Mouse (Mus musculus): ENCODE results near the gene Riok1. TPM values are rescaled to one million over a fixed set of nuclear protein-coding genes. Genes with fewer than 3 reads are reported as not detected.
A peak's percentile ranks its signal among the peaks of the same experiment; 100 is the strongest.

Gene Riok1
- polyA plus RNA-seq, 1 experiment from 2014 or later = 33.2 TPM

GRCm38 (mm10) chr13:38089871-38090270 lies 53.1 kb downstream of the Riok1 start:
- no peaks in the 10 kb centered on the region for H3K9me3 ChIP-seq (replicated peaks; ENCODE audit: control insufficient read depth, low read length)
- WGBS (ENCODE audit: insufficient replicate concordance) = 28% methylated on average over 4 of the region's 4 CpGs
- H3K27ac ChIP-seq (ENCODE audit: low read depth, low read length) = no peak overlapping the region
- no peaks in the 10 kb centered on the region for H3K27me3 ChIP-seq (ENCODE audit: control insufficient read depth, insufficient read depth, low read length)
- H3K36me3 ChIP-seq (ENCODE audit: control insufficient read depth, insufficient read depth, low read length) = no peaks in the 10 kb centered on the region
- peaks cover 25% of the 10 kb centered on the region for H3K4me1 ChIP-seq (ENCODE audit: control insufficient read depth, insufficient read depth, low read length)
- no peak overlapping the region for H3K4me2 ChIP-seq
- no peak for ATAC-seq (replicated peaks; ENCODE audit: insufficient number of reproducible peaks, low FRiP score, low TSS enrichment)
- no peak overlapping the region for H3K9ac ChIP-seq (ENCODE audit: low read depth, low read length)
- no peak overlapping the region for H3K4me3 ChIP-seq (ENCODE audit: low read depth, low read length)

- H3K4me1 ChIP-seq (ENCODE audit: control insufficient read depth, insufficient read depth, low read length) = peaks cover 5% of the 10 kb centered on the region
- ATAC-seq (replicated peaks; ENCODE audit: insufficient number of reproducible peaks, low FRiP score, low TSS enrichment) = no peak
- H3K9me3 ChIP-seq (replicated peaks; ENCODE audit: control insufficient read depth, low read length) = no peaks in the 10 kb centered on the region
- no peak overlapping the region for H3K4me2 ChIP-seq
- no peak overlapping the region for H3K9ac ChIP-seq (ENCODE audit: low read depth, low read length)
- H3K4me3 ChIP-seq (ENCODE audit: low read depth, low read length) = no peak overlapping the region
- no peak overlapping the region for H3K27ac ChIP-seq (ENCODE audit: low read depth, low read length)
- no peaks in the 10 kb centered on the region for H3K36me3 ChIP-seq (ENCODE audit: control insufficient read depth, insufficient read depth, low read length)
- H3K27me3 ChIP-seq (ENCODE audit: control insufficient read depth, insufficient read depth, low read length) = no peaks in the 10 kb centered on the region
- 50% methylated on average over 4 of the region's 4 CpGs for WGBS (ENCODE audit: insufficient replicate concordance)
Measured at GRCm38 (mm10) chr13:38096207-38096606, 59.4 kb downstream of the Riok1 start.

GRCm38 (mm10) chr13:38103406-38103805 lies 66.6 kb downstream of the Riok1 start:
- WGBS (ENCODE audit: insufficient replicate concordance) = 69% methylated on average over 4 of the region's 4 CpGs
- Histone ChIP-seq H3K36me3 (ENCODE audit: control insufficient read depth, insufficient read depth, low read length) (no peaks in the 10 kb centered on the region), H3K27ac (ENCODE audit: low read depth, low read length) (no peak overlapping the region), H3K9me3 (replicated peaks; ENCODE audit: control insufficient read depth, low read length) (no peaks in the 10 kb centered on the region), H3K4me1 (ENCODE audit: control insufficient read depth, insufficient read depth, low read length) (no peaks in the 10 kb centered on the region), H3K27me3 (ENCODE audit: control insufficient read depth, insufficient read depth, low read length) (no peaks in the 10 kb centered on the region), H3K9ac (ENCODE audit: low read depth, low read length) (no peak overlapping the region), H3K4me2 (no peak overlapping the region), H3K4me3 (ENCODE audit: low read depth, low read length) (no peak overlapping the region)
- ATAC-seq (replicated peaks; ENCODE audit: insufficient number of reproducible peaks, low FRiP score, low TSS enrichment) = no peak

GRCm38 (mm10) chr13:38104501-38104900 lies 67.7 kb downstream of the Riok1 start:
- H3K27ac ChIP-seq (ENCODE audit: low read depth, low read length) = no peak overlapping the region
- no peaks in the 10 kb centered on the region; the same call in 1 of the 2 replicates for H3K9me3 ChIP-seq (replicated peaks; ENCODE audit: control insufficient read depth, low read length)
- no peaks in the 10 kb centered on the region for H3K27me3 ChIP-seq (ENCODE audit: control insufficient read depth, insufficient read depth, low read length)
- H3K4me1 ChIP-seq (ENCODE audit: control insufficient read depth, insufficient read depth, low read length) = no peaks in the 10 kb centered on the region
- H3K9ac ChIP-seq (ENCODE audit: low read depth, low read length) = no peak overlapping the region
- no peaks in the 10 kb centered on the region for H3K36me3 ChIP-seq (ENCODE audit: control insufficient read depth, insufficient read depth, low read length)
- peak; percentile 39; the same call in 1 of the 2 replicates for ATAC-seq (replicated peaks; ENCODE audit: insufficient number of reproducible peaks, low FRiP score, low TSS enrichment)
- no peak overlapping the region for H3K4me3 ChIP-seq (ENCODE audit: low read depth, low read length)
- WGBS (ENCODE audit: insufficient replicate concordance) = 83% methylated on average over 10 of the region's 10 CpGs
- H3K4me2 ChIP-seq = no peak overlapping the region

- H3K9me3 ChIP-seq (replicated peaks; ENCODE audit: control insufficient read depth, low read length) = no peaks in the 10 kb centered on the region; the same call in 1 of the 2 replicates
- no peaks in the 10 kb centered on the region for H3K4me1 ChIP-seq (ENCODE audit: control insufficient read depth, insufficient read depth, low read length)
- no peak overlapping the region for H3K27ac ChIP-seq (ENCODE audit: low read depth, low read length)
- H3K36me3 ChIP-seq (ENCODE audit: control insufficient read depth, insufficient read depth, low read length) = no peaks in the 10 kb centered on the region
- no peak overlapping the region for H3K9ac ChIP-seq (ENCODE audit: low read depth, low read length)
- H3K4me2 ChIP-seq = no peak overlapping the region
- ATAC-seq (replicated peaks; ENCODE audit: insufficient number of reproducible peaks, low FRiP score, low TSS enrichment) = no peak
- 90% methylated on average over 9 of the region's 9 CpGs for WGBS (ENCODE audit: insufficient replicate concordance)
- no peak overlapping the region for H3K4me3 ChIP-seq (ENCODE audit: low read depth, low read length)
- no peaks in the 10 kb centered on the region for H3K27me3 ChIP-seq (ENCODE audit: control insufficient read depth, insufficient read depth, low read length)
Measured at GRCm38 (mm10) chr13:38109081-38109480, 72.3 kb downstream of the Riok1 start.

Small RNA genes within 50 kb of the gene (microRNA-seq; reads per million reads assigned to microRNA genes)
- not detected for gene Gm27387 (ENCODE audit: borderline number of aligned reads)

Other genes starting within 250 kb of the Riok1 start
- gene Ssr1, start 42.8 kb upstream of the Riok1 start, polyA plus RNA-seq (2014; fragmentation: Nextera tagmentation; extraction: Ambion mirVana) = 100 and 126 TPM in 2 replicates
- 0.94 and 1.2 TPM in 2 replicates for gene Cage1, start 74 bp downstream of the Riok1 start, polyA plus RNA-seq (2014; fragmentation: Nextera tagmentation; extraction: Ambion mirVana)
- 46.2 and 51.8 TPM in 2 replicates for gene Dsp, start 114.3 kb downstream of the Riok1 start, polyA plus RNA-seq (2014; fragmentation: Nextera tagmentation; extraction: Ambion mirVana)
- gene Snrnp48, start 167.9 kb downstream of the Riok1 start, polyA plus RNA-seq (2014; fragmentation: Nextera tagmentation; extraction: Ambion mirVana) = 27.3 and 27.7 TPM in 2 replicates

Measured in heart, embryonic 11.5 days (tissue).